Mouse (Mus musculus) gastrocnemius, postnatal 4 days (tissue): ENCODE measurements around the gene Crb1. TPM values are rescaled to one million over a fixed set of nuclear protein-coding genes. Genes with fewer than 3 reads are reported as not detected.

Source experiments
- DNase-seq, 2 experiments: peaks; one replicate each; pipeline ENCODE4 v3.0.0; 2021 to 2022; ENCODE audit warnings: low spot score in 2 of 2, mixed read lengths in 2 of 2
- total RNA-seq, 2 experiments: library from RNA; stranded (reverse); gene quantifications; 2 replicates each; pipeline ENCODE4 v1.2.3; 2021

The Crb1 gene
- total RNA-seq, 2 experiments from 2014 or later: not detected

DNA sequence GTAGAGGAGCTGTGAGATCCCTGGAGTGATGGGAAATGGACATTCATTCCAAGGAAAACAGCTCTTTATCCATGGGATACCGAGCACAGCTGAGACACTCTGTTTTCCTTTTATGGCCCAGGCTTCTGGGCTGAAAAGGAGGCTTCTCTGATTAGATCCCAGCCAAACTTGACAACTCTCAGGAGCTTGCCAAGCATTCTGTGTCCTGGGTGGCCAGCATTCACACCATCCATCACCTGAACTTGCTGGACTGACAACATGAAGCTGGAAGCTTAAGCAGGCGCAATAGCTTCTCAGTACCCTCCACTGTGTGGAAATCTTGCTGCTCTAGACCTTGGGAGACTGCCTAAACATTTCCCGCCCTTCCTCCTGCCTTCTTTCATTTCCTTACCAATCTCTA lies 144.3 kb downstream of the Crb1 start:
- no peak for DNase-seq

DNA sequence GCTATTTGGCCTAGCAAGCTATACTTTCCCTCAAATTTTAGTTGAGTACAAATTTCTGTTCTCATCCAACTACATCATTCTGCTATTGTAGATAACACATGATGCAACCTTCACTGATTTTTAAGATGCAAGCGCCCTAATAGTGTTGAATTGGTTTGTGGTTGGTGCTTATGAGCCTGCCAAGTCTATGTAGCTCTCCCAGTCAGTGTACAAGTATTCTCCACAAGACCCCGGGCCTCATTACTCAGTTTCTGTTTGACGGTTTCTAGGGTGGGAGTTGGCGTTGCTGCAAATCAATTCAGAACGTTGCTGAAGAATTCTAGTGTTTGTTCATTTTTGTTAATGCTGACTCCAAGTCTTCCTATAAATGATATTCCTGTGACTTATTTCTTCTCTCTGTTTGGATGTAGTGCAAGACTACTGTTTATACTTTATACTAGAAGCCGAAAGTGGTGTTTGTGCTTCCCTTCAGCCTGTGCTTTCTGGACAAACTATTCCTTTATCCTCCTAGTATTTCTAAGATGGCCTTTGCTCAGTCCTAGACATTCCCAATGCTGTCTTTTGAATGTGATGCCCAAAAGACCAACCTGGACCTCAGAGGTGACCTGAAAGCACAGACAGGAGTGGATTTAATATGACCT lies 152.5 kb downstream of the Crb1 start:
- DNase-seq: no peak

DNA sequence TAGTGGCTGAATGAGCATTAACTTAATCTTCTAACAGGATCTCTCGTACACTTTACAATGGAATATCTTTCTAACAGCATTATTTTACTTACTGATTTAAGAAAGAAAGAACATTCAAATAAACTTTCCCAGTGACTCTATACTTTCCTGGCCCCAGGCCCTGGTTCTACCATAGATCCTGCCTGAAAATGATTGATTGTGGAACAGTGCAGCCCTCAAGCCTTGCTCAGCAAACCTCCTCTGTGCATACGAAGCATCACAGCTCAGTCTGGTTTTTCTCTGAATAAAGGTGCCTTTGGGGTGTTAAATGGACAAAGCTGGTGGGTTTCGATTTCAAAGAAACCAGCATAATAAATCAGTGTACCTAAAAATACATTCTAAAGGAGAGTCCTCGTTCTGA lies 153.1 kb downstream of the Crb1 start:
- no peak for DNase-seq

DNA sequence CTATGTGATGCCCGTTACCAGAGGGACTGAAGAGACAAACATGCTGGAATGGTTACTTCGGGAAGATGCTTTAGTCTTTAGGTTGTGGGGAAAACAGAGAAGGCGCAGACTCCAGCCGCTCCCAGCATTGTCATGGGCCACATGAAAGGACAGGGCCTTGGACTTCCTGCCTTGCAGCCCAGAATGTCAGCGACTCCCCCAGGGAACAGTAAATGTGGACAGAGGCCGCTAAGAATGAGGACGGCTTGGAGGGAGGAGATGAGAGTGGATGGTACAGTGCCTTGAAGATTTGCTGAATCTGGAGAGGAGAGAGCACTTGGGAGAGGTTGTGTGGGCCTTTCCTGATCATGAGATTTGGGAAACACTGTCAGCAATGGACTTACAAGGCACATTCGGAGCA lies 161.6 kb downstream of the Crb1 start:
- DNase-seq: no peak

DNA sequence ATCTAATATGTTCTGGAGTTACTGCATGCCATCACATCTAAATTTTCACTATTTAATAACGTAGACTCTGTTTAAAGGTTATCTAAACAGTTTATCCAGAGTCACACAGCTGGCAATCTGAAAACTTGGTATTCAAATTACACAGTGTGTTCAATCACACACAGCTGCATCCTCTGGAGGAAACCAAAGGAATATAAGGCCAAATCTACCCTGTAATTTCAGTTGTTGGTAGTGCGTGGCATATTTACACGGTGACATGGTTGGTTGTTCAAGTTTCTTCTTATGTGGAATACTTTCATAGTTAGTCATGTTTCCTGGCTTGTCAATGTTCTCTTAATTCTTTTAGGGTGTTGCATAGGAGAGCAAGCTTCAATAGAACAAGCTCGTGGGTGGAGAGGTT lies 166.4 kb downstream of the Crb1 start:
- no peak for DNase-seq

DNA sequence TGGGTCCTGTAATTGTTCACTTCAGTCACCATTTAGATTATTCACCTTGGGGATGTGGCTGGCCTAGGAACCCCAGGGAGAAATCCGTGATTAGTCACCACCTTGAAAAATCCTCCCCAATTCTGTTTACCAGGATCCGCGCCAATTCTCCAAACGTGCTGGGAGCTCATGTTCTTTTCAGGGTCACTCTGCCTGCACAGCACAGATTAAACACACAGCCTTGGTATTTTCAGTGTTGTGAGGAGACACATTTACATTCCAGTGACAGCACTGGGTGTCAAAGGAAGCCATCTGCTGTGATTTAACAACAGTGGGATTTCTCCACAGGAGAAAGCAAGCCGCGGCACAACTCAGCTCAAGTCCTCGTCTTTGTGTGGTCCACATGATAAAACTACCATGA lies 167.1 kb downstream of the Crb1 start:
- DNase-seq: no peak

DNA sequence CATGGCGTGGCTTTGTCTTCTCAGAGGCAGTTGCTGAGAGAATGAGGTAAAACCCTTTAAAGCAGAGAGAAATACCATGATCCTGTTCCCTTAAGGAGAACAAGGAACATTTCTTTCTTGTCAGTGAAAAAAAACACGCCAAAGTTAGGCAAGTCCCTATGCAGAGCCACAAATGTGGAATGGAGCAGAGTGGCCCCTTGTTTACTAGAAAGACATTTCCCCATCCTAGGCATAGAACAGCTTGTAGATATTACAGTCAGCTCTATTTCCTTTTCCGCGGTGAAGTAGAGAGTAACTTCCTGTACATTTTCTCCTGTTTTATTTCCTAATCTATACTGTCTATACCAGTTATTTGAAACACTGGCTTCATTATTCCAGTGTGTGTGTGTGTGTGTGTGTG lies 170.6 kb downstream of the Crb1 start:
- no peak for DNase-seq

DNA sequence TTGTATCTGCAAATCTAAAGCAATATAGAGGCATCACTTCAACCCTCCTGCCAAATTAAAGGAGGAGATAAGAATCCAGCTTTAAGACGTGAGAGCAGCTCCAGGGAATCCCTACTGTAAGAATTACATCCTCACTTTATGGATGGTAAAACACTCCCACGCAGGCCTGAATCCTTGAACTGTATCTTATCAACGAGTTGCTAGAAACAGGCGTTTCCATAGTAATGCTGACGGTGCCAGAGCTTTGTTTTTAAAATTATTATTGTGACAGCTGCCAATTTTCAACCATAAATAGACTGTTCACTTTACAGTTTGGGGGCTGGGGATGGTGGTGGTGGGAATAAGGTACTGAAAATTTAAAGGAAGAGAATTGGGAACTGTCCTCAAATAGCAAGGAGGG lies 173.9 kb downstream of the Crb1 start:
- no peak for DNase-seq

DNA sequence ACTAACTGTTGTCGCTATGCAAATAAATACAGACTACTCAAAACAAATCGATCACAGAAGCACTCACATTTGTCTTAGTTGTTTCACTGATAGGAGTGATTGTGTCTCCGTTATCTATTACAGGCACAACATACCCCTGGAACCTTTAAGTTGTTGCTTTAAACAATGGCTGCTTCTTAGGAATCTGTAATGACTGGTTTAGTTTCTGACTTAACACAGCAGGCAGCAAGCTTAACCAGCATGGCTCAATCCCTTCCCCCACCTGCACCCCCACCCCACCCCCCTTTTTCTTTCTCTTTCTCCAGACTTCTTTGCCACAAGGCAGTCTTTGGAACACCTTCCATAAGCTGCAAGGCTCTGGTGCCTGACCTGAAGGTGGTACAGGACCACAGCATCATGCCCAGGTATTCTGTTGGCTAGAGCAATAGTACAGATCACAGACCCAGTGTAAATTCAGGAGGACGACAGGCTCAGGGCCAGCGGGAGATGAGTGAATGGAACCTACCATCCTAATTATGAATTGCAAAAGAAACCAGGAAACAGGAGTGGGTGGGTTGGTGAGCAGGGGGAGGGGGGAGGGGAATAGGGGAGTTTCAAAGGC lies 182.4 kb downstream of the Crb1 start:
- DNase-seq: no peak

DNA sequence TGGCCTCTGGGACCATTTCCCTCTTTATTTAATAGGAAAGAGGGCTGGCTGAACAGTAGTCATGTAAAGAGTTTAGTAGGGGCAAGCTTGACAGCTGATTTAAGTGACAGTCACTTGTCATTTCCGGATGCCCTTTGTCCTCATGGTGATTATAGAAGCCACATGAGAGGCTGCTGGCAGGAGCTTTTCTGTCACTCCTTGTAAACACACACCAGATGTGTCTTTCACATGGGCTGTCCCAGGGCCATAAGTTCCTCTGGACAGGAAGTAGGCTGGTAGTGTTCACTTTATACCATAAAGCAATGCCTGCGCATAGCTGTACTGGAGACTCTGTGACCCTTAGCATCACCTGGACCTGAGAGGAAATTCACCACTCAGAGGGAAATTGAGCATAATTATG lies 182.9 kb downstream of the Crb1 start:
- no peak for DNase-seq

DNA sequence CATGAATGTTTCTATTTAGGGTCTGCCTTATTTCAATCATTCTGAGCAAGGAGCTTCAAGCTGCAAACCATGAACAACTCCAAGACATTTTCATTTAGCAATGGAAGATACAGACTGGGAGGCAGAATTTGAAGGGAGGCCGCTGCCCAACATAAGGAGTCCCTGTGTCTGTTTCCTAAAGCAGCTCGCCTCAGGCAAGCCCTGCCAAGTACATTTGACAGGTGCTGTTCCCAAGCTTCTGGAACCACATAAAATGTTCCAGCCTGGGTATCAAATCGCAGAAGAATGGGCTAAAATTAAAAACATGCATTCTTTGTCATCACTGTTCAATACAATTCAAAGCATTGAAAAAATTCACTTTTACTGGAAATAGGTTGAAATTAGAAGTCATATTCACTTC lies 184.3 kb downstream of the Crb1 start:
- no peak for DNase-seq

DNA sequence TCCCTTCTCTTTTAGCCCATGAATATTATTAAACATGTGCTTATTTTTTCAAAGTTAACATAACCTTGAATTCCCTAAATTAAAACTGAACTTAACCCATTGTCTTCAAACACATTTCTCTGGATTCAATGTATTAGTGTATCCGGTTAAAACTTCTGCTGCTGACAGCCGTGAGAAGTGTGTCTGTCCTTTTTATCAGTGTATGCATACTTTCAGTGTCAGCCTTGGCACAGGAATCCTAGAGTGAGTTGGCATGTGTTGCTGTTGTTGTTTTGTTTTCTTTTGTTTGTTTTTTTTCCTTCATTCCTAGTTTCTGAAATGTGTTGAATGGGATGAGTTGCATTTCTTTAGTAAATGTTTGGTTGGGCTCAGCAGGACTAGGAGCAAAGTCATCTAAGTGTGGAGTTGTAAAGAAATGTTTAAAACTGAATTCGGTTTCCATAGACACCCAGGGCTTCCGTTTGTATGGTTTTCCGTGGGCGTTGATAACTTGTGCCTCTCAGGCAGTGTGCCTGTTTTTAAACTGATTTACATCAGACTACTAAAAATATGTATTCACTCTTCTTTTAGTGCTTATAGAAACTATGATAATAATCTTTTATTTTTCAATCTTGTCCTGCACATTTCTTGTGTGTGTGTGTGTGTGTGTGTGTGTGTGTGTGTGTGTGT lies 196.3 kb downstream of the Crb1 start:
- no peak for DNase-seq

DNA sequence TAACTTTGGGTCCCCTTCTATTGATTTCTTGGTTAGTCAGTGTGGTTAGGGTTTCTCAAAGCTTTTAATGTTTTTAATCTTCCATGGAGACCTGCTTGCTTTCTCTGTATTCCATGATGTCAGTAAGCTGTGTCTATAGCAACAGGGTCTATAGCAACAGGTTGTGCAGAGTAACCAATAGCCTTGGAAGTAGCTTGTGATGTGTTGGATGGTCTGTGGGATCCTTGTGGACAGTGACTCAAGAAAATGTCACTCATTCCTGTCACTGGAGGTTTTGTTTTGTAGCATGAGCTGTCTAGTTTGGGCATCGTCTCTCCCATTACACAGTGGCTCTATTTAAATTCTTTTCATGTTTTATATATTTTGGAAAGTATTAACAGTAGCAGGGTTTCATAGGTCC lies 197.2 kb downstream of the Crb1 start:
- no peak for DNase-seq

DNA sequence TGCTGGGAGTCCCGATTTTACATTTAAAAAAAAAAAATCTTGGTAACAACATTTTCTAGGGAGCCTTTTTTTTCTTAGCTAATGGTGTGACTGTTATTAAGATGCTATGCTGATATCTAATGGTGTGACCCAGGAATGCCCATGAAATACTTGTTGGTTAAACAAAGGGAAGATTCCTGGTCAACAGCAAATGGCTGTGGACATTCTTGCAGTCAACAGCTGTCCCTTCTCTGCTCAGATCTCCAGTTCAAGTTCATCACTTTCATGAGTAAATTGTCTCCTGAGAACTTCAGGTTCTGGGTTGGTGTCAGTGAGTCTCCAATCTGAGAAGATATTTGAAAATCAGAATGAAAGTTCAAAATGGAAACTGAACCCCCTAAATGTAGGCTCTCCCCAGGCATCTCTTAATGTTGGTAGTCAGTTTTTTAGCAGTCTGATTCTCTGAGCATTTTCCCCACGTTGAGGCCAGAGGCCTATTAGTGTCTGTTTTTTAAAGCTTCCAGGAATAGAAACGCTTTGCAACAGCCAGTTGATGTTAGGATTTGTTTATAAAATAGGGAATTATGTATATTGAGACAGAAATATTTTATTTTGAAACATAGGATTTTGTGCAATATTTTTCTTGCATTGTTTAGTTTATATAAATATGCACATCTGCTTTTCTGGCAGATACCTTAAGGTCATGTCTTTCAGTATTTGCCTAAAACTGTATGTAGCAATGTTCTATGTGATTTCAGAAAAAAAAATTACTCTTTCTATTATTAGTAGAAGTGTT lies 202.7 kb downstream of the Crb1 start:
- DNase-seq: no peak

DNA sequence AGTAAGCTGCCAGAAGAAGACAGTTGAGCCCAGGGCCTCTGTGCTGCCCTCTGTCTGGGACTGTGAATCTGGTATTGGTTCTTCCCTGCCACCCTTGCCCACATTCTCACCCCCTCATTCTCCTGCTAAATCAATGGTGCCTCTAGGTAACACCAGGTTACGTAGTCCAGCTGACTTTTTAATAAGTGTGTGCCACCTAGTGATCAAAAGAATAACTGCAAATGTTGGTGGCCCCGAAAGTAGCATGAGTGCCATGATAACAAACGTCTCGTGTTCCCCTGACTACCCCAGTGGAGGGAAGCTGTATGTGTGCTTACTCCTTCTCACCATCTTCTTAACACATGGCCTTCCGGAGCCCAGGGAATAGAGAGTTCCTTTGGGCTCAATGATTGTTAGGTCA lies 214.1 kb downstream of the Crb1 start:
- DNase-seq: no peak

DNA sequence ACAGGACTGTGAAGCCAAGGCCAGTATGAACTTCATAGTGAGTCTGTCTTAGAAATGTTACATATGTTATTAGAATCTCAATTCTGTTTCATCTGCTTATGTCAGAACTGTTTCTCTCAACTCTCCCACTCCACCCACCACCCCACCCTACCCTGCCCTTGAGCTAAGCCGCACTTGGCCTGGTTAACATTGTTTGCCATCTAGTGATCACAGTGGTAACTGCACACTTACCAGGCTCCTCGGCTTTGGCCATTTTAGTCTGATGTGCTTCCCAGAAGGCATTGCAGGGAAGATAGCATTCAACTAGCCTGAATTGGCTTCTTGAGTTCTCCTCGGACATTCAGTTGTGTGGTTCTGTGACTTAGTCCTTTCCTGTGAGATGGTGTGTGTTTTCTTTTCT lies 215.3 kb downstream of the Crb1 start:
- DNase-seq: no peak

DNA sequence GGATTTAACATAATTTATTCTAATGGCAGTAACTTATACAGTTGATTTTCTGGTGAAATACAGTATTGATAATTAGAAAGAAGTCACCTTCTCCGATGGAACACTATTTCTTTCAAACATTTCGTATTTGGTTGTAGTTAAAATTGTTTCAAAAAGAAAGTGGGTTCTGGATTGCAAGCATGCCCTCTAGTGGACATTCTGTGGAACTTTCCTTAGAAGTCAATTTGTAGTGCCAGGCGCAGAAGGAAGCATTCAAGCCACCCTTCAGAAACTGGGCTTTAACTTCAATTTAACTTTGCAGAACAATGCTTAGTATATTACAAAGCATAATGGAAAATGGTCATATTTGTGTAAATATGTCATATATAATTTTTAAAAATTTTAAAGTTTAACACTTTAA lies 220.5 kb downstream of the Crb1 start:
- no peak for DNase-seq

DNA sequence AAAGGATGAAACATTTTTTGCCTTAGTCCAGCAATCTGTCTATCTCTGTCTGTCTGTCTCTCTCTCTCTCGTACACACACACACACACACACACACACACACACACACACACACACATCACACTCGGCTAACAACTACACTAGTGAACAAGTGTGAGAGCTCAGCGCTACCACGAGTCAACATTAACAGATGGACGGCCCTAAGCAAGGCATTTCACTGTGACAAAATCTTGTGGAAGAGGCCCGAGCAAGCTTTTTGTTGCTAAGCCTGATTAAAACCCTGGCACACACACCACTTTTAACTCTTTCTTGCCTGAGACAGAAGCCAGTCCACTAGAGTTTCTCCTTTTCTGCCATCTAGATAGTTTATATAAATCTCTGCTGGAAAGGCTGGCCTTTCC lies 223.4 kb downstream of the Crb1 start:
- DNase-seq: no peak

DNA sequence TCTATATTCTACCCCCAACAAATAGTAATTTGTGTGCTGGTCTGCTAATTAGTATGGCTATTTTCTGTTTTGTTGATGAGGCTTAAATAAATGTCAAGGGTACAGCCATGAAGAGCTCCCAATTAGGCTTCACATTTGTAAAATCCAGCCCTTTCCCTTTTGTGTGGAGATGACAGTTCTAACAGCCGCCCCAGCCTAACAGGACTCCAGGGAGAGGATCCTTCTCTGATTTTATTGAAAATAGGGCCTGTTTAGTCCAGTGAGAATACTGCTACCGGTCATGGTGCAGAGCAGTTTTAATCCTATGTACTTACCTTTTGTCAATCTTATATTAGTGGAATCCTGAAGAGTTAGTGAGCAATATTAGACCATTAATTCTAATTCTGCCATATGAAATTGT lies 223.9 kb downstream of the Crb1 start:
- no peak for DNase-seq
